Mouse (Mus musculus): ENCODE results near the gene Ufsp1.

DNA sequence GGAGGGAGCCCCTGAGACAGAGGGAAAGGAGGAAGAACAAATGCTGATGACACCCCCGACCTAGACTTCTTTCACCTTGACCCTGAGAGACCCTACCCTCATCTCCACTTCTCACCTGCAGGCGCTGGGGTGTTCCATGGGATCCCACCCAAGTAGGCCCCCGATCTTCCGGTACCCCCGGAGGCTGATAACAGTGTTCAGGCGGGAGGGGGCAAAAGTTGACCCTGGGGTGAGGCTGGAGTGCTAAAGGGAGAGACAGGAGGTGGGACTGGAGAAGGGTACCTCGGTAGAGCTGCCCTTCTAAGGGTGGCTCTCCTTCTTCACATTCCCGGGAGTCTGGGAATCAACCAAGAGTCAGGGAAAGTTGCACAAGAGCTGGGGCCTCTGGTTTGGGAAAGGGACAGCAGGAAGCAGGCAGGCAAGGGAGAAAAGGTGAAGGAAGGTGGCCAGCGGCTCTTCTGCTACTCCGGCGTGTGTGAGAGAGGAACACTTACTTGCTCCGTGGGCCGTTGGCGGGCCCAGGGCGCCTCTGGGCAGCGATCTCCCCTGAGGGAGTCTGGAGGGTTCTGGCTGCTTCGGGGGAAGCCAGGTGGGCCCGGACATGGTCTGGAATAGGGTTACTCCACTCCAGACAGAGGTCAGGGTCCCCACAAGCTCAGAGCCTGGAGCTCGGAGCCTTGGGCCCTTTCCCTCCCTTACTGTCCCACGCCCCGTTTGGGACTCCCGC lies 19.2 kb downstream of the Ufsp1 start:
- TF ChIP-seq CTCF (IDR thresholded peaks at IDR 0.05; ENCODE audit: borderline replicate concordance, insufficient read depth, low read length) (no peak), POLR2A (IDR thresholded peaks at IDR 0.05; ENCODE audit: low read depth, low read length) (peak; percentile 93)

All from embryonic fibroblast, embryonic 13.5 days (primary cell).